Mouse (Mus musculus) heart, postnatal 25 days (tissue): ENCODE measurements at regions not wholly inside any gene's neighbourhood (a gene's known extent, or its start where the extent isn't known, plus 50 kb on each side); places are given as distances from the start of the nearest gene placed in this dataset.

ENCODE experiments used
- DNase-seq: peaks from one replicate; pipeline ENCODE4 v3.0.0; 2022; ENCODE audit warnings: low spot score
- intact Hi-C: fragments of 180-260 bp; cut with DNase I; formaldehyde crosslinking; loops from one replicate; pipeline ENCODE4 v1.15.1; 2025

DNA sequence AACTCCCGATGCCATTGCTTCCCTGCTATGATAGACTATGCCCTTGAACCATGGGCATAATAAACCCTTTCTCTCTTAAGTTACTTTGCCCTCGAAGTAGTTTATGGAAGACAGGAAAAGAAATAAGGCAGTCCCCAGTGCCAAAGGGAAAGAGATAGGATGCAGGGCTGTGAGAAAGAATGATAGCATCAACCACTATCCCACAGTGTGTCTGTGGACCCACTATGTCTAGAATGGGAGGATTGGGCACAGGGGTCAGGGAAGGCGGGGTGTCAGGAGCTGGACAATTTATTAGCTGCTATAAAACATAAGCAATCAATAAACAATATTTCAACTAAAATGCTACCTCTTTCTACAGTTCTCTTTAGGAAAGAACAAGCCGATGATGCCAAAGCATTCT is 288.8 kb downstream of the Sox4 start:
- intact Hi-C loops, result no loop called here
- no peak for DNase-seq

DNA sequence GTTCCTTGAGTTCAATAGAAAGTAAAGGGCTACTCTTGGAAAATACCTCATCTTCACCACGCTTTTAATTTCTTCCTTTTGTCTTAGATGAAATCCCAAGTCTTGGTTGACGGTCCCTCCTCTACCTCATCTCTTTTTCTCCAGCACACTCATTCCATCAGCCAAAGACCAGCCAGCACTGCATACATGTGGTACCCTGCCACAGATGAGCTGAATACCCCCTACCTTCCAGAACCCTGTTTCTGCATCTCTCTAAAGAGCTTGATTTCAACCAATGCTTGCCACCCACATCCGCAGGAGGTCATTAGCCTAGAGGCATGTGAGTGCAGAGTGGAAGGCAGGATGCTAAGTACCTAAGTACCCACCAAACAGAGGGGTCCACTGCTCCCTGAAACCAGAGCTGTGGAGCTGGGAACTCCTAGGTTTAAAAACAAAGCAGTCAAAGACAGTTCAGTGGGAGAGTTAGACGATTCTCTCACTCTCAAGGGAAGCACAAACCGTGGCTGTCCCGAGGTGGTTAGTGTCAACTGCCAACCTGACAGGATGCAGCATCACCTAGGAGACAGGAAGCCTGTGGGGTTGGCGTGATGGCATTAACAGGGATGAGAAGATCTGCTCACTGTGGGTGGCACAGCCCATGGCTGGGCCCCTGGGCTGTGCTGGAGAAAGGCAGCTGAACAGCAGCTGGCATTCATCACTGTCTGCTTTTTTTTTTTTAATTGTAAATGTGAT is 289.4 kb downstream of the Sox4 start:
- no peak for DNase-seq
- intact Hi-C loops, result no loop called here

DNA sequence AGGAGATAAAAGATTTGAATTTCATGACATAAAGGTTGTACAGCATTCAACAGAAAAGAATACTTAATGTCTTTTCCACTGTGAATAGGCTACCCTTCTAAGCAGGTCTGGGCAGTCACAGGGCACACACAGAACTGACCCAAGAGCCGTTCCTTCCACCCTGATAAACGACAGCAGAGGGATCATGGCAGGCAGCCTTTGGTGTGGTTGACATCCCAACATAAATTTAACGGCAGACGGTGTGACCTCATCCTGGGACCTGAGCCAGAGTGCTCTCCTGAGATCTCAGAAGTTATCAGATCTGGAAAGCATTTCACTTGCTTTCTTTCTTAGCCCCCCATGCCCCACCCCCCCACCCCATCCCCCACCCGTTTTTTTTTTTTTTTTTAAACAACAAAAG is 290.1 kb downstream of the Sox4 start:
- intact Hi-C loops, result no loop called here
- DNase-seq, result no peak

GRCm38 (mm10) chr13:28662316-28662752 is 291.2 kb downstream of the Sox4 start:
- no peak for DNase-seq
- intact Hi-C loops, result no loop called here

GRCm38 (mm10) chr13:28660151-28660550 is 293.4 kb downstream of the Sox4 start:
- DNase-seq, result no peak
- intact Hi-C loops, result no loop called here

GRCm38 (mm10) chr13:28658652-28659051 is 294.9 kb downstream of the Sox4 start:
- no peak for DNase-seq
- intact Hi-C loops, result no loop called here

DNA sequence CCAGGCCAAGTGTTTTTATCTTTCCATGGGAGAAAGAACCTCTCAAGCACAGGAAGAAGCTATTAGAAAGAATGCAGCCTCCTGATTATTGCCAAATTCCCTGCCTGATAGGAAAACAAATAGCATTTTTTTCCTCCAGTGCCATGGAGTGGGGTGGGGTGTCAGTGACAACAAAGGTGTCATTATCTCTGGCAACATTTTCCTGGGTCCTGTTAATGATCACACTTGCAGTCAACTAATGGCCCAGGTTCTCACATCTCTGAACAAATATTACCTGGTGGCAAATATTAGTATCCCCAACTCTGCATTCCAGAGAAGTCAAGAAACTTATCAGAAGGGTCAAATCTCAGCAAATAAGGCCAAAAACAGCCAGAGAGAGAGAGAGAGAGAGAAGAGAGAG is 298.6 kb downstream of the Sox4 start:
- intact Hi-C loops, result no loop called here
- no peak for DNase-seq

DNA sequence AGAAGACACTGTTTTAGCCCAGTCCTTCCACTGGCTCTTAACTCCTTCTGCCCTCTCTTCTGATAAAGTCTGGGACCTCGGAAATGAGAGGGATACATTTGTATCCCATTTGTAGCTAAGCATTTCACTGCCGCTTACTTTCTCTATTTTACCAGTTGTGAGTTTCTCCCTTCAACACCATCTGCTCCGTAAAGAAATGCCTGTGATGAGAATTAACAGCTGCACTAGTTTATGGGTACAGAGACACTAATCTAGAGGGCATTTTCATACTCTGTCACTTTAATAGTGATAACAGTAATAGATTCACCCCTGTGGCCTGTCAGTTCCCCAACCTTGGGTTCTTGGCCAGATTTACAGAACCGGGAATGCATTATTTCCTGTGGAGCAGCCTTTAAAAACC is 300.2 kb downstream of the Sox4 start:
- intact Hi-C loops, result no loop called here
- no peak for DNase-seq

DNA sequence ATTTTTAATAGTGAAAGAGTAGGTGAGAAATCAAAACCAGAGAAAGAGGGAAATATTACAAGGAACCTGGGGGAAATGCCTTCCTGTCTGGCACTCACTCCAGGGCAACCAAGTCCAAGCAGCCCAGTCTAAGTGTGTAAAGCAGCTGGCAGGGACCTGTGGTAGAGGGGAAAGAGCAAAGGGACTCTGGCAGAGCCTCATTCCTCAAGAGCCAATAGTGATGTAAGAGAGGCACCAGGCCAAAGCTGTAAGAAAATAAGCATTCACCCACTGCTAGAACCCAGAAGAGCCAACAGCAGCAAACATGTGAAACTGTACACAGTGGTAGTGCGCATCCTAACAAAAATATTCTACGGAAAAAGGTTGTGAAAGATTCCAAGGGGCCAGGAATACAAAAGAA is 301.7 kb downstream of the Sox4 start:
- DNase-seq, result peak; percentile 38
- intact Hi-C loops, result no loop called here

DNA sequence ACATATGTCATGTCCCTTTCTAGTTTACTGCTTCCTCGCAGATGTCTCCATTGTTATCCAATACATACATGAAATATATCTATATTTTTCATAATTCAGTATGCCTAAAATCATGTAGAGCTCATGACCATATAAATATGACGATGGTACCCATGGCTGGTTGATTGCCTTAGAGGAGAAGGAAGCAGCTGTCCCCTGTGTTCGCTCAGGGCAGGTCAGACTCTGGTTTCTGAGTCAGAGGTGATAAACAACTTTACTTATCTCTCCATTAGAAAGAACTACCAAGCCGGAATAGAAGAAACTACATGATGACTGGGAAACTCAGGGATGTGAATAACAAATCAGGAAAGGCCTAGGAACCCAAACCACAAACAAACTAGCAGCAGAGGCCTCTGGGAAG is 307.6 kb downstream of the Sox4 start:
- DNase-seq, result no peak
- intact Hi-C loops, result no loop called here

GRCm38 (mm10) chr13:28644846-28645574 is 308.5 kb downstream of the Sox4 start:
- intact Hi-C loops, result no loop called here
- DNase-seq, result no peak

- DNase-seq, result no peak
- intact Hi-C loops, result no loop called here
Measured at GRCm38 (mm10) chr13:28640826-28641225, 312.7 kb downstream of the Sox4 start.

- intact Hi-C loops, result no loop called here
Measured at GRCm38 (mm10) chr13:28635230-28635950, 318.1 kb downstream of the Sox4 start.

DNA sequence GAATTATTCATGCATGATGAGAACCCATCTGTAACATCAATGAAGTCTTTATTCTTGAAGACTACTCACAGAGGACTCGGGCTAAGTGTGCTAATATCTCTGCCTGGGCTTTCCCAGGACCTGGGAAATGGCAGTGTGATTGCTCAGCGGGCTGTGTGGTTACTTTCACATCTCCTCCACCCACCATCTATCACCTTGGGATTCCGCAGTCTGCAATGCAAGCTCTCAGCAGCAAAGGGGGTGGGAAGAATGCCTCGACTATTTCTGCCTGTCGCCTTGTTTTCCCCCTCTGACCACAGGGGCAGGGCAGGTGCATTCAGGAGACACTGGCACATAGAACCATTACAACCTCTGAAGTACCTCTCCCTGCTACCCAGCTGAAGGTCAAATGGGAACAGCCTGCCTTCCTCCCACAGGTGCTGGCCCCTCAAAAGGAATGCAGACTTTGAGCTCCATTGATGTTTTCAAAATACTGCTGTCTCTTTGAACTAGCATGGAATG is 319.9 kb downstream of the Sox4 start:
- DNase-seq, result no peak
- intact Hi-C loops, result loop anchor here (5.0 kb wide), 1 partner anchor 124 kb away; no protein-coding TSS in a partner anchor

More at GRCm38 (mm10) chr13:28635230-28635950, 318.1 kb downstream of the Sox4 start:
- no peak for DNase-seq

- DNase-seq, result peak; percentile 61
- intact Hi-C loops, result loop anchor here (5.0 kb wide), 3 partner anchors 122 to 323 kb away; partner anchors contain the start of gene Sox4
Measured at GRCm38 (mm10) chr13:28629431-28630331, 323.8 kb downstream of the Sox4 start.

DNA sequence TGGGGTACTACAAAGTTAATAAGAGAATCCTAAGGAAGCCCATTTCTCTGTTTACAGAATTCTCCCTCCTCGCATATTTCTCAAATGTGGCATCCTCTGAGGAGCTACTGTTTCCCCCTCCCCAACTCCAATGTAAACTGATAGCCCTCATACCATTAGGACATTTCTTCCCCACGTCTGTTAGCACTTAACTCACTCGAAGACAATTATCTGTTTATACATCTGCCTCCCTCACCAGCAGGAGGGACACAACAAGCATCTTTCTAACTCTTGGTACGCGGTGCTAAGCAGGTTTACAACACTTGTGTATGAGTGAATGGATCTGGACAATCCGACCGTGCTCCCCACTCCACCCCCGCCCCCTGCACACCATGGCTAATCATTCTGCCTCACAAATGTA is 324.8 kb downstream of the Sox4 start:
- DNase-seq, result no peak

GRCm38 (mm10) chr13:28618961-28619360 is 334.6 kb downstream of the Sox4 start:
- intact Hi-C loops, result no loop called here
- DNase-seq, result peak; percentile 8

More for the DNA sequence above, 324.8 kb downstream of the Sox4 start:
- intact Hi-C loops, result loop anchor here (5.0 kb wide), 2 partner anchors 121 to 324 kb away; partner anchors contain the start of gene Sox4

DNA sequence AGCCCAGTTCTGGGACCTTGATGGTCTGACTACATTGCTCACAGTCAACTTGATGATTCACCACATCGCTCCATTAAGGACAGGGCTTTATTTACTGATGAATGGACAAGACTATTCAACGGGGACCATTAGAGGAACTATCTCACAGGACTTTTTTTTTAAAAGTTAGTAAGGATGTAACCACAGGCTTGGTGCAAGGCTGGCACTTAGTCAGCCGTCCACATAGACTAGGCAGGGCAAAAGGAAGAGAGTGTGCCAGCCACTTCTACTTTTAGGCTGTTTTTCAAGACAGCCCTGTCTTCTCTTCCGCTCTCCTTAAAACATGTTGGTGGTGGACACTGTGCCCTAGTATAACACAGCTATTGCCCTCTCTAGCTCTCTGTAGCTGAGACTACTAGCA is 336.0 kb downstream of the Sox4 start:
- DNase-seq, result no peak
- intact Hi-C loops, result no loop called here

DNA sequence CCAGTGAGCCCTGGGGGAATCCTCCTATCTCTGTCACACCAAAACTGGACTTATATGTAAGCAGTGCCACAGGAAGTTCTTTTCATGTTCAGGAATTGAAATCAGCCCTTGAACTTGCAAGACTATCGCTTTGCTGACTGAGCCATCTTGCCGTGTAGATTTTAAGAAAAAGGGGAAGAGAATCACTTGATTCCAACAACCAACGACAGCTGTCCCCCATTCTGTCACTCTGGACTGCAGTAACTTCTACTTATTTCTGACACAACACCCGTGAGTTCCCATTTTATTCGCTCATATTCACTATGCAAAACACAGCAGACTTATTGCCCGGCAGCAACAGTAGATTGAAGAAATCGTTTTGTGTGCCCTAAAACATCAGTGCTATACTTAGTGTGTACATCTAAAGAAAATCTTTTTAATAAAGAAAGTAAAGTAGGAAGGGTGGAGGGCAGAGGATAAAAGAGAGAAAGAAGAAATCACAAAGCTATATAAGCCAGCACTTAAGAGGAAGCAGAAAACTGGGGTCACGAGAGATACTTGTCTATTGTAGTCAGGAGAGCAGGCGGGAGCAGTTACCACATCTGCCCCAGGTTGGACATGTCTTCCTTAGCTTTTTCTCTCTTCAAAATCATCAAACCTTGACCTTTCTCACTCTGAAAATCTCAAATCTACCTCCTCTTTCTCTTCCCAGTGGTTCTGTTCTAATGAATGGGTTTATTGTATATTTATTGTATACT is 336.7 kb downstream of the Sox4 start:
- intact Hi-C loops, result no loop called here
- DNase-seq, result no peak
